Mouse (Mus musculus) heart, postnatal 4 days (tissue): ENCODE results near the gene Fgf5. TPM values are rescaled to one million over a fixed set of nuclear protein-coding genes. Genes with fewer than 3 reads are reported as not detected.

Source experiments
- DNase-seq: peaks from one replicate; pipeline ENCODE4 v3.0.0; 2021
- total RNA-seq, 2 experiments: library from RNA; stranded (reverse); gene quantifications; 2 replicates each; pipeline ENCODE4 v1.2.3; 2021

Fgf5 gene
- total RNA-seq, 2 experiments from 2014 or later = 0.36 to 0.38 TPM

DNA sequence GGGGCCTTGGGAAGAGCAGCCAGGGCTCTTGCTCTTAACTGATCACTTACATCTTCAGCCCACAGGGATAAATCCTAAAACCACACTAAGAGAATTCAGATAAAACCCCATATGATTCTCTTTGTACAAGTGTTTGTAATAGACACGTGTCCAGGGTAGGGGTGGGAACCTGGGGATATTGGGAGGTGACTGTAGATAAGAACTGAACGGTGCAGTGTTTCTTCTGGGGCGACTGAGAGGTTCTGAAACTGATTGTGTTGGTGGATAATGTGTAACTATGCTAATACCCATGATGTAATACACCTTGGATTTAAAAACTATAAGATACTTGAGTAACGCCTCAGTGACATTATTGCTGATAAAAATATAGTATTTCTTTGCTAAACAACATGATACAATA is 51.7 kb downstream of the Fgf5 start:
- DNase-seq = no peak

DNA sequence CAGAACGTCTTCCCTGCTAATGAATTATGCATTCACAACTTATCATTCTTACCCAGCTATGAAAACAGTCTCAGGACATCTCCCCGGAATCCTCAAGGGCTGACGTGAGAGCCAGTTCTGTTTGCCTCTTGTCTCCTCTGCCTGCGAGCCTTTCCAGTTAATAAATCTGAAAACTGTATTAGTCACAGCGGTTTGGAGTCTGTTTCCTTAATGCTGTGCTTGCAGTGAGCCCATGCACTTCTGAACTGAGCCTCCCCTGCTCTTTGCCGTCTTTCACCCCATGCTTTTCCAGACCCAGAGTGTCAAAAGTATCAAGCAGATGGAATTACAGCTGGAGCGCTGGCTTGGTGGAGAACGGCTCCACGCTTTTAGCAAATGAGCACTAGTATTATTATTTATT is 52.5 kb downstream of the Fgf5 start:
- DNase-seq = no peak

DNA sequence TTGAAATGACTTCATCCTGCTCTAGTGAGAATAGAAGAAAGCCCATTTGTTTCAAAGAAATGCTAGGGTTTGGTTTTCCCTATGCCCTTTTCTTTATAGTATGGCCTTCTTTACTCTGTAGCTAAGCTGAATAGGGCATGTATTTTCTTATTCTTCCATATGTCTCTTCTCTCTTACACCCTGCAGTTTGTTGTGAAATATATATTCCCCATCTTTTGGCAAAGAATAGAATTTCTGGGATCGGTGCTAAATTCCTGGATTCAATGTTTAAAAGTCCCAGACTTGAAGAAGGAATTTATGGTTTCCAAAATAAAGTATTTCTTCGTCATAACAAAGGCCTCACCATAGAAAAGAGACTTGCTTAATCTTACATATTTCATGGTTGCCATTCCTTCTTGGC is 72.6 kb downstream of the Fgf5 start:
- DNase-seq = no peak

Other genes starting within 250 kb of the Fgf5 start
- gene Antxr2, start 223.1 kb upstream of the Fgf5 start, total RNA-seq = 100 to 1,000 TPM; 107 to 108 TPM
- under 1 TPM; 0.18 to 0.41 TPM for gene Prdm8, start 87.0 kb upstream of the Fgf5 start, total RNA-seq
- not detected for gene Cfap299, start 75.1 kb downstream of the Fgf5 start, total RNA-seq